Mouse (Mus musculus): Measurements from ENCODE around the gene Tmprss3.

- TF ChIP-seq CTCF (IDR thresholded peaks at IDR 0.05; ENCODE audit: extremely low read depth, insufficient read depth, insufficient read length, insufficient replicate concordance) = no peak
- no peak for TF ChIP-seq POLR2A (IDR thresholded peaks at IDR 0.05; ENCODE audit: low read depth, low read length)
Measured at GRCm38 (mm10) chr17:31192663-31193062, 6.1 kb downstream of the Tmprss3 start.

Measured in spleen, adult 2 months (tissue).